Comparison of ENCODE assay signal across 12 mouse cellular contexts in genomic region chr5:53176703-53177102, GRCm38 (mm10). TPM values are rescaled to one million over a fixed set of nuclear protein-coding genes. Genes with fewer than 3 reads are reported as not detected.
"Had no signal": no experiment of that assay in that cellular context is flagged by ENCODE, and none has a peak within 500 bp of the region (broad histone marks: within the 10 kb centered on the region; RNA-seq: fewer than 3 reads in every experiment).

No protein-coding gene starts in this region.

- H3K4me3 ChIP-seq: left cerebral cortex, adult 2 months; limb, embryonic 10.5 days; liver, embryonic 15.5 days; midbrain, embryonic 13.5 days; stomach, embryonic 15.5 days had no signal

- H3K27ac ChIP-seq: left cerebral cortex, adult 2 months; limb, embryonic 10.5 days; liver, embryonic 15.5 days; midbrain, embryonic 13.5 days; stomach, embryonic 15.5 days had no signal

- H3K9ac ChIP-seq: liver, embryonic 15.5 days; midbrain, embryonic 13.5 days; stomach, embryonic 15.5 days had no signal

- H3K9me3 ChIP-seq: limb, embryonic 10.5 days; liver, embryonic 15.5 days; midbrain, embryonic 13.5 days; stomach, embryonic 15.5 days had no signal

- ATAC-seq: midbrain, embryonic 13.5 days had no signal

- H3K4me1 ChIP-seq: limb, embryonic 10.5 days; liver, embryonic 15.5 days; stomach, embryonic 15.5 days had no signal

- DNase-seq: lung, adult 2 months; lung, postnatal 36 days; right cerebral cortex, postnatal 14 days; thymus, adult 2 months; thymus, postnatal 25 days had no signal

- H3K27me3 ChIP-seq: liver, embryonic 15.5 days; midbrain, embryonic 13.5 days; stomach, embryonic 15.5 days had no signal

- H3K4me2 ChIP-seq: liver, embryonic 11.5 days; liver, embryonic 15.5 days; midbrain, embryonic 13.5 days; stomach, embryonic 15.5 days had no signal

- H3K36me3 ChIP-seq: limb, embryonic 10.5 days; liver, embryonic 15.5 days; midbrain, embryonic 13.5 days; stomach, embryonic 15.5 days had no signal

RNA-seq across cellular contexts. Expression of gene Sel1l3, which starts 37.0 kb away (rescaled TPM):
- total RNA-seq: megakaryocyte progenitor cell, adult 5-6 weeks had no signal
